Mouse (Mus musculus): ENCODE results near the gene Kcnj14. TPM values are rescaled to one million over a fixed set of nuclear protein-coding genes. Genes with fewer than 3 reads are reported as not detected.

Gene Kcnj14
- total RNA-seq, 2 experiments from 2014 or later = 1.6 to 2.4 TPM

Other genes starting within 250 kb of the Kcnj14 start
- not detected for gene Fgf21, start 209.3 kb downstream of the Kcnj14 start, total RNA-seq (2021)
- not detected for gene Fut1, start 207.5 kb downstream of the Kcnj14 start, total RNA-seq (2021)
- gene Izumo1, start 203.0 kb downstream of the Kcnj14 start, total RNA-seq (2021) = not detected
- gene Rasip1, start 197.3 kb downstream of the Kcnj14 start, total RNA-seq (2021) = 1 to 10 TPM; 6.1 to 6.6 TPM
- 1 to 10 TPM; 2.3 to 2.8 TPM for gene Mamstr, start 184.8 kb downstream of the Kcnj14 start, total RNA-seq (2021)
- gene Fut2, start 158.4 kb downstream of the Kcnj14 start, total RNA-seq (2021) = under 1 TPM in 1 of 2 experiments, not detected in 1; 0.18 TPM
- gene Ntn5, start 140.8 kb downstream of the Kcnj14 start, total RNA-seq (2021) = 1 to 10 TPM; 5.5 to 6.0 TPM
- gene Sec1, start 130.4 kb downstream of the Kcnj14 start, total RNA-seq (2021) = 1 to 10 TPM; 2.0 to 2.7 TPM
- gene Car11, start 124.9 kb downstream of the Kcnj14 start, total RNA-seq (2021) = 100 to 1,000 TPM; 191 to 217 TPM
- 10 to 100 TPM; 49.8 to 51.5 TPM for gene Dbp, start 119.7 kb downstream of the Kcnj14 start, total RNA-seq (2021)
- 100 to 1,000 TPM; 372 to 375 TPM for gene Rpl18, start 109.3 kb downstream of the Kcnj14 start, total RNA-seq (2021)
- gene Sphk2, start 106.8 kb downstream of the Kcnj14 start, total RNA-seq (2021) = 10 to 100 TPM; 36.6 to 37.2 TPM
- gene Fam83e, start 103.6 kb downstream of the Kcnj14 start, total RNA-seq (2021) = under 1 TPM; 0.12 to 0.13 TPM
- not detected for gene Spaca4, start 99.0 kb downstream of the Kcnj14 start, total RNA-seq (2021)
- 100 to 1,000 TPM; 285 to 298 TPM for gene Lmtk3, start 41.0 kb downstream of the Kcnj14 start, total RNA-seq (2021)
- gene Sult2b1, start 40.1 kb downstream of the Kcnj14 start, total RNA-seq (2021) = 1 to 10 TPM; 6.3 to 7.0 TPM
- gene Cyth2, start 10.2 kb downstream of the Kcnj14 start, total RNA-seq (2021) = 100 to 1,000 TPM; 138 to 150 TPM
- 10 to 100 TPM; 19.9 to 22.6 TPM for gene Grwd1, start 6.2 kb upstream of the Kcnj14 start, total RNA-seq (2021)
- 10 to 100 TPM; 72.4 to 74.2 TPM for gene Kdelr1, start 48.0 kb upstream of the Kcnj14 start, total RNA-seq (2021)
- gene Grin2d, start 53.6 kb upstream of the Kcnj14 start, total RNA-seq (2021) = 10 to 100 TPM; 10.9 to 11.4 TPM
- not detected for gene Syngr4, start 71.9 kb upstream of the Kcnj14 start, total RNA-seq (2021)
- gene Tmem143, start 72.2 kb upstream of the Kcnj14 start, total RNA-seq (2021) = 10 to 100 TPM; 20.8 to 25.9 TPM
- gene Emp3, start 96.6 kb upstream of the Kcnj14 start, total RNA-seq (2021) = 1 to 10 TPM; 1.9 to 4.4 TPM
- 1 to 10 TPM; 3.0 TPM for gene Ccdc114, start 99.3 kb upstream of the Kcnj14 start, total RNA-seq (2021)
- gene Abcc6, start 205.5 kb upstream of the Kcnj14 start, total RNA-seq (2021) = 1 to 10 TPM; 1.4 to 2.6 TPM
- 100 to 1,000 TPM; 102 to 104 TPM for gene Nomo1, start 208.9 kb upstream of the Kcnj14 start, total RNA-seq (2021)

All from layer of hippocampus, postnatal 36 days (tissue).